Mouse (Mus musculus): ENCODE measurements around the gene Cass4. TPM values are rescaled to one million over a fixed set of nuclear protein-coding genes. Genes with fewer than 3 reads are reported as not detected.

Gene Cass4
- total and polyA plus RNA-seq, 3 experiments, result 0.35 to 5.5 TPM; not detected in 1

- DNase-seq (ENCODE audit: low read depth, low spot score), result no peak
- Histone ChIP-seq H3K27ac (ENCODE audit: control insufficient read depth, low read depth, low read length) (no peak overlapping the region), H3K9me3 (replicated peaks; ENCODE audit: insufficient read depth, low read length) (no peaks in the 10 kb centered on the region), H3K36me3 (ENCODE audit: control insufficient read depth in 1 of 2, insufficient read depth in 2 of 2, low read length in 2 of 2) (peaks cover 0 to 5% of the 10 kb centered on the region in 2 experiments; a peak in 2 of 4 replicates), H3K4me1 (ENCODE audit: control insufficient read depth in 1 of 2, insufficient read depth in 2 of 2, low read length in 2 of 2) (peaks cover 0 to 6% of the 10 kb centered on the region in 2 experiments; a peak in 2 of 4 replicates), H3K27me3 (ENCODE audit: control insufficient read depth in 1 of 2, insufficient read depth in 2 of 2, low read length in 2 of 2) (no peaks in the 10 kb centered on the region), H3K9ac (ENCODE audit: control insufficient read depth, low read depth, low read length, poor library complexity, severe bottlenecking) (no peak overlapping the region), H3K4me3 (ENCODE audit: control insufficient read depth in 1 of 2, insufficient read depth in 1 of 2, low read depth in 2 of 2, low read length in 2 of 2) (no peak overlapping the region), H3K79me2 (ENCODE audit: control insufficient read depth, insufficient read depth, low read length, poor library complexity) (no peaks in the 10 kb centered on the region)
- no peak for TF ChIP-seq USF2 (IDR thresholded peaks at IDR 0.05; ENCODE audit: borderline replicate concordance in 1 of 2, insufficient read depth in 1 of 2, low read depth in 1 of 2, low read length in 2 of 2)
- no peak for TF ChIP-seq MEF2A (IDR thresholded peaks at IDR 0.05; ENCODE audit: extremely low read depth, insufficient replicate concordance, low read depth, low read length, poor library complexity, severe bottlenecking)
- TF ChIP-seq SMC3 (IDR thresholded peaks at IDR 0.05; ENCODE audit: low read depth, low read length), result no peak
- no peak for TF ChIP-seq ETS1 (IDR thresholded peaks at IDR 0.05; ENCODE audit: low read depth, low read length)
- TF ChIP-seq TCF12 (IDR thresholded peaks at IDR 0.05; ENCODE audit: low read depth, low read length), result no peak
- no peak for TF ChIP-seq TAL1 (IDR thresholded peaks at IDR 0.05; ENCODE audit: low read length)
- TF ChIP-seq SIN3A (IDR thresholded peaks at IDR 0.05; ENCODE audit: low read length), result no peak
- TF ChIP-seq ELF1 (IDR thresholded peaks at IDR 0.05; ENCODE audit: low read depth, low read length), result no peak
- no peak for TF ChIP-seq POLR2AphosphoS2 (IDR thresholded peaks at IDR 0.05; ENCODE audit: low read length)
- TF ChIP-seq BHLHE40 (IDR thresholded peaks at IDR 0.05; ENCODE audit: borderline replicate concordance, low read depth, low read length), result no peak
- TF ChIP-seq CHD1 (IDR thresholded peaks at IDR 0.05; ENCODE audit: low read depth, low read length), result no peak
- TF ChIP-seq NRF1 (IDR thresholded peaks at IDR 0.05; ENCODE audit: insufficient read depth, low read depth, low read length, poor library complexity, severe bottlenecking), result no peak
Measured at GRCm38 (mm10) chr2:172392041-172392521, 1.5 kb upstream of the Cass4 start.

DNA sequence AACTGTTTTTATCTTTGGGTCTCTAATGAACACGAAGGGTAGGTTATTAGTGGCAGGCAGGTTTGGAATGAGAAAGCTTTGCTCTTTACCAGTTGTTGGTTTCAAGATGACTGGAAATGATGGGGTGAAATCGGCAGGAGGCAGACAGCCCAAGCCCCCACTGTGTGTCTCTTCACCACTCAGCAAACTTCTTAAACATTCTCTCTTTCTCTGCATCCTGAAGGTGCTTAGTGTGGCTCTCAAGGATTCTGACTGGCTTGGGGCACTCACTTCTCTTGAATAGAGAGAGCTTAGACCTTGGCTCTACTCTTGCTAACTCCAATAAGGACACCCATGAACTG lies 428 bp downstream of the Cass4 start:
- no peaks in the 10 kb centered on the region for H3K79me2 ChIP-seq (ENCODE audit: control insufficient read depth, insufficient read depth, low read length, poor library complexity)
- H3K9ac ChIP-seq (ENCODE audit: control insufficient read depth, low read depth, low read length, poor library complexity, severe bottlenecking), result no peak overlapping the region; the same call in none of the 2 replicates
- H3K4me1 ChIP-seq (ENCODE audit: control insufficient read depth in 1 of 2, insufficient read depth in 2 of 2, low read length in 2 of 2), result peaks cover 0 to 12% of the 10 kb centered on the region in 2 experiments; a peak in 3 of 4 replicates
- no peak overlapping the region for H3K27ac ChIP-seq (ENCODE audit: control insufficient read depth, low read depth, low read length)
- H3K36me3 ChIP-seq (ENCODE audit: control insufficient read depth in 1 of 2, insufficient read depth in 2 of 2, low read length in 2 of 2), result peaks cover 0 to 5% of the 10 kb centered on the region in 2 experiments; a peak in 2 of 4 replicates
- no peaks in the 10 kb centered on the region for H3K27me3 ChIP-seq (ENCODE audit: control insufficient read depth in 1 of 2, insufficient read depth in 2 of 2, low read length in 2 of 2)
- TF ChIP-seq MXI1 (IDR thresholded peaks at IDR 0.05; ENCODE audit: low read depth, low read length), result no peak
- TF ChIP-seq POLR2AphosphoS2 (IDR thresholded peaks at IDR 0.05; ENCODE audit: low read length), result no peak
- no peak for TF ChIP-seq MAZ (IDR thresholded peaks at IDR 0.05; ENCODE audit: low read depth, low read length)
- TF ChIP-seq NELFE (IDR thresholded peaks at IDR 0.05; ENCODE audit: low read depth, low read length), result no peak
- no peak for TF ChIP-seq MYB (IDR thresholded peaks at IDR 0.05; ENCODE audit: low read depth, low read length)
- no peak for TF ChIP-seq POLR2AphosphoS5 (IDR thresholded peaks at IDR 0.05; ENCODE audit: borderline replicate concordance, low read depth, low read length)
- no peak for TF ChIP-seq RCOR1 (IDR thresholded peaks at IDR 0.05; ENCODE audit: low read depth, low read length)
- no peak for TF ChIP-seq EP300 (IDR thresholded peaks at IDR 0.05; ENCODE audit: low read depth in 1 of 2, low read length in 2 of 2)
- no peak for TF ChIP-seq ETS1 (IDR thresholded peaks at IDR 0.05; ENCODE audit: low read depth, low read length)
- TF ChIP-seq MAX (IDR thresholded peaks at IDR 0.05; ENCODE audit: low read length), result no peak
- TF ChIP-seq GABPA (IDR thresholded peaks at IDR 0.05; ENCODE audit: low read depth, low read length), result no peak
- TF ChIP-seq HCFC1 (IDR thresholded peaks at IDR 0.05; ENCODE audit: low read depth, low read length), result no peak
- no peak for TF ChIP-seq RAD21 (IDR thresholded peaks at IDR 0.05; ENCODE audit: low read depth, low read length)
- no peak for TF ChIP-seq POLR2A (IDR thresholded peaks at IDR 0.05; ENCODE audit: control insufficient read depth in 1 of 2, insufficient read depth in 1 of 2, low read depth in 1 of 2, low read length in 2 of 2, poor library complexity in 1 of 2)
- no peak for TF ChIP-seq SMC3 (IDR thresholded peaks at IDR 0.05; ENCODE audit: low read depth, low read length)
- DNase-seq (ENCODE audit: low read depth, low spot score), result no peak
- peak overlapping the region; percentile 71 to 84 for H3K4me3 ChIP-seq (ENCODE audit: control insufficient read depth in 1 of 2, insufficient read depth in 1 of 2, low read depth in 2 of 2, low read length in 2 of 2)
- no peaks in the 10 kb centered on the region for H3K9me3 ChIP-seq (replicated peaks; ENCODE audit: insufficient read depth, low read length)

Measured in MEL (cell line).